Mouse (Mus musculus): ENCODE results near the gene Serpinb3d. TPM values are rescaled to one million over a fixed set of nuclear protein-coding genes. Genes with fewer than 3 reads are reported as not detected.
"Not testable (repeated sequence)": the region's sequence is repeated elsewhere in the genome, so short reads cannot be mapped to it uniquely, and the experiment has no call there.

Serpinb3d gene
- not detected in 2 replicates for polyA plus RNA-seq (2012; rRNA removed)

DNA sequence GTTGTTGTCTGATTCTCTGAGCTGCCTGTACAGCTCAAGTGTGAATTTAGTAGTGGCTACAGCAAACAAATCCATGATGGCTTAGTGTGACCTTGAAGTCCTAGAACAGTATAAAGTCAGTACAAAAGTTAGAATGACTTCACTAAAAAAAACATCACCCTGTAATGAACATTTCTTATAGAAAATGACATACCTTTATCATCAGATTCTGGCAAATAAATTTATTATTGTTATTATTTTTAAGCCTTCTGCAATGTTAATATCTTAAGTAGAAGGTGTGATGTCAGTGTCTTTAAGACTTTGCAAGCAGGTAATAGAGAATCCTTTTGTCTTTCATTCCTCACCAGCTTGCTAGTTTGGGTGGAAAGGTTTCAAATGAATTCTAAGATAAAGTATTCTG is at the start of gene Serpinb3d:
Gene Serpinb3d (minus strand): TSS at position 101 of the 400 bp plus-strand sequence.
- no peak for DNase-seq (ENCODE audit: low read depth, low spot score)

DNA sequence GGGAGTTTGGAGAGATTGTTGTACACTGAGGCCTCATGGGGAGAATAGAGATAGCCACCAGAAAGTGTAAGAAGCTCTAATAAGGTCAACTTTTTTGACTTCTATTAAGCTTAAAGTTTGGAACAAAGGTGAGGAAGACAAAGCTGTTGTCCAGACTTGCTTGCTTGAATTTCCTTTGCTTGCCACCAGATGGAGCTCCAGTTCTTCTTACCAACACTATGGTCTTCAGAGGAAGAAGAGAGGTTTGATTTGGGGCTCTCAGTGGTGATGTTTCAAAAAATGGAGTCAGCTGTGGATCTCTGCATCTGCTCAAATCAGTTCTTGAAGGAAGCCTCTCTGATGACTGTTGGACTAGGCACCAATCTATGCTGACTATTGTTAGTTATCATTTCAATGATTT is 44.1 kb upstream of the Serpinb3d start:
- DNase-seq (ENCODE audit: low read depth, low spot score), result not testable (repeated sequence)

- 81% methylated on average over 2 of the region's 2 CpGs for WGBS
- no peak for DNase-seq (ENCODE audit: low read depth, low spot score)
Measured at GRCm38 (mm10) chr1:107098417-107098816, 15.1 kb upstream of the Serpinb3d start.

DNA sequence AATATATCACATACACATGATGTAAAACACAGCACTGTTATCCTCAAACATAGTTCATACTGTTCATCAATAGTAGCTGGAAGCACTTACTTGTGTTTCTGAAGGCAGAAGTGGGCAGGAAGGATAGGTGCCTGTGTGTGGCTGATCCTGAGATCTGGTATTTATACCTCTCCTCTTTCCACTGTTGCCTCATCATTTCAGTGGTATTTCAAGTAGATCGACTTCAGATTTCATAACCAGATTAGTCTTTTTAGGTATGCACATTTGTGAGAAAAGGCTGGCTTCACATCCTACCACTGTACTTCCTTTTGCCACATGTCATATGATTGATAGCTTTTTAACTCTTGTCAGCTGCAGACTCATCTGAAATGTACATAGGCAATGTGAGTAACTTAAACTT is 31.1 kb downstream of the Serpinb3d start, which contains the start of gene Serpinb3a:
Gene Serpinb3a (minus strand): TSS at position 101 of the 400 bp plus-strand sequence.
- WGBS, result 79% methylated on average over 1 of the region's 1 CpGs
- DNase-seq (ENCODE audit: low read depth, low spot score), result no peak

GRCm38 (mm10) chr1:107034236-107034635 is 49.1 kb downstream of the Serpinb3d start:
- not testable (repeated sequence) for DNase-seq (ENCODE audit: low read depth, low spot score)
- WGBS, result 82% methylated on average over 3 of the region's 3 CpGs

Other genes with a start within 250 kb of the Serpinb3d start
- 0.86 and 1.4 TPM in 2 replicates for gene Serpinb5, start 222.3 kb downstream of the Serpinb3d start, polyA plus RNA-seq (2012; rRNA removed)
- gene Serpinb12, start 149.1 kb downstream of the Serpinb3d start, polyA plus RNA-seq (2012; rRNA removed), result not detected in 2 replicates
- not detected in 2 replicates for gene Serpinb13, start 102.5 kb downstream of the Serpinb3d start, polyA plus RNA-seq (2012; rRNA removed)
- gene Serpinb3a, start 31.2 kb downstream of the Serpinb3d start, polyA plus RNA-seq (2012; rRNA removed), result not detected in 2 replicates
- not detected in 2 replicates for gene Serpinb3b, start 194.9 kb upstream of the Serpinb3d start, polyA plus RNA-seq (2012; rRNA removed)
- not detected in 2 replicates for gene Serpinb3c, start 194.9 kb upstream of the Serpinb3d start, polyA plus RNA-seq (2012; rRNA removed)